Mouse (Mus musculus) liver, postnatal 0 days (tissue): Measurements from ENCODE around the gene Izumo1.
"Not testable (repeated sequence)": the region's sequence is repeated elsewhere in the genome, so short reads cannot be mapped to it uniquely, and the experiment has no call there.

ENCODE experiments used
- CTCF ChIP-seq: sonication (generic); IDR thresholded peaks from 2 replicates; pipeline ENCODE4 v1.5.1; 2016; ENCODE audit warnings: antibody characterized with exemption, low read depth
- EP300 ChIP-seq: IDR thresholded peaks from 2 replicates; pipeline ENCODE4 v1.6.1; 2016; ENCODE audit warnings: antibody characterized with exemption, low read depth, mild to moderate bottlenecking

- TF ChIP-seq CTCF, EP300: not testable (repeated sequence)
These were observed 28.9 kb downstream of the Izumo1 start for GRCm38 (mm10) chr7:45650484-45650883.
